Mouse (Mus musculus): ENCODE data around the gene Pdcl2.

The Pdcl2 gene

DNA sequence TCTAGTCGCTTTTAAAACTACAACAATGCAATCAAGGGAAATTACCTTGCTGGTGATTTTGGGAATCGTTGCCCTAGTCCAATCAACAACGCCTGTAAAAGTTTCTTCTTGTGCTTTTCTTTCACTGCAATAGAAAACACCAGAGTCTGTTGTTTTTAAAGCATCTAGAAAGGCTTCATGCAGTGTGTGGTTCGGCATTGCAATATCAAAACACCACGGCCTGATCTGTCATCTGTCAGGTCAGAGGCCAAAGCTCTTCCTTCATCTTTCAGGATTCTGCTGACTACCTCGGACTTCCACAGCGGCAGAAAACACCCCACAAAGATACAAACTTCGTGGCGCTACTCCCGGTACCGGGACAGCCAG is 27.6 kb downstream of the Pdcl2 start:
- DNase-seq, result no peak

DNA sequence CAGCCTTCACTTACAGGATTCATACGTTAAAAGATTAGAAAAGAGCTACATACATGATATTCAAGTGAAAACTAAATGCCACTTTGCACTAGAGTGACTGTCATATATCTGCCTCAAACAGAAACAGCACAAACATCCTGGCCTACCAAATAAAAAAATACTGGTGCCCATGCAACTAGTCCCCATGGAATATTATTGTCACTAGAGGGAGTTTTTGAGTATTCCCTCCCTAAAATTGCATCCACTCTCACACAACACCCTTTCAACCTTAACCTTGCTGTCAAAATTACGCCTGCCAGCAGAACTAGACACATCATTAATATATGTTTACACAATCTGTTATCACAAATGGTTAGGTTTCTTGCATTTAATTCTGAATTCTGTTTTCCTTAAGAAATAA is 28.9 kb downstream of the Pdcl2 start:
- DNase-seq, result no peak

DNA sequence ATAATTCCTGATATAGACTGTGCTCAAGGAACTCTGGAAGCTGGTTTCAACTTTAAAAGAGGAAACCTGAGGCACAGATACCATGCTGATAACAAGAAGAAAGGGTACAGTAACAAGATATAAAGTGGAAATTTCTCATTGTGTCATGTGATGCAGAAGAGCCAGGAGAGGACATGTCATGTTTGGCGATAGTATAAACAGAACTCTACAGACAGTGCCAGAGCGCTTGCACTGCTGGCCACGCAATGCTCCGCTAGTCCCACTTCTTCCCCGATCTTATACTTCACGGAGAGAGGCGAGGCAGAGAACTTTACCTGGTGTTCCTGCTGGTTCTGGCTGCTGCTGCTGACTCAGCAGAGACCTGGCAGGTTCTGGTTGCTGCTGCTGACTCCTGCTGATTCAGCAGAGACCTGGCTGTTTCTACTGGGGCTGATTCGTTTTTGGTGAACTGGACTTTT is 41.7 kb downstream of the Pdcl2 start:
- DNase-seq, result peak; percentile 62

- DNase-seq, result no peak
These were observed 42.7 kb downstream of the Pdcl2 start for GRCm38 (mm10) chr5:76288256-76288655.

DNA sequence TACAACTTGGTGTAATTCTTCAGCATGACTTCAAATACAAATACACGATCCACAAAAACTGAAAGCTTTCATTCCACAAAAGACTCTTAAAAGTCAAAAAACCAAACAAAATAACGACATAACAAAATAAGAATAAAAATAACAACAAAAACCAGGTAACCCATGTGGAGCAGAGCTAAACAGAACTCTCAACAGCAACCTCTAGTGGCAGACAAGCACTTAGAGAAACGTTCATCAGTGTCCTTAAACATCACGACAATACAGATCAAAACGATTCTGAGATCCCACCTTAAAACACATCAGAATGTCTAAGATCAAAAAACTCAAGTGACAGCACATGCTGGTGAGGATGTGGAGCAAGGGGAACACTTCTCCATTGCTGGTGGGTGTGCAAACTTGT is 43.9 kb downstream of the Pdcl2 start:
- no peak for DNase-seq

DNA sequence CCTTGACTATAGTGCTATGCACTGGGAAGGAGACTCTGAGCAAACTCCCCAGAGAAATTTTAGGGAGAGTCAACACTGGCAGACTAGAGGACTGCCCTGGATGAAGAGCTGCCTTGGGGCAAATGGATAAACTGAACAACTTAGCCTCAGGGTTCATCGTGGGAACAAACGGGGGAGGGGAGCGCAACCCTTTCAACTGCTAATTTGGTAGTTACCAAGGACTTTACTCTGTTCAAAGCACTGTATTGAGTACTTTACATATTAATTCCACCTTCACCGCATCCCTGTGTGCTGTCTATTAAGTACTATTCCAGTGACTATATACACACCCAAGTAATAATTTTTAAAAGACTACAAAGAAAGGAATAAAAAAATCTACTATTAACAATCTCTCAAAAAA is 45.3 kb downstream of the Pdcl2 start:
- no peak for DNase-seq

- no peak for DNase-seq
These were observed 47.1 kb downstream of the Pdcl2 start for GRCm38 (mm10) chr5:76283890-76284289.

DNA sequence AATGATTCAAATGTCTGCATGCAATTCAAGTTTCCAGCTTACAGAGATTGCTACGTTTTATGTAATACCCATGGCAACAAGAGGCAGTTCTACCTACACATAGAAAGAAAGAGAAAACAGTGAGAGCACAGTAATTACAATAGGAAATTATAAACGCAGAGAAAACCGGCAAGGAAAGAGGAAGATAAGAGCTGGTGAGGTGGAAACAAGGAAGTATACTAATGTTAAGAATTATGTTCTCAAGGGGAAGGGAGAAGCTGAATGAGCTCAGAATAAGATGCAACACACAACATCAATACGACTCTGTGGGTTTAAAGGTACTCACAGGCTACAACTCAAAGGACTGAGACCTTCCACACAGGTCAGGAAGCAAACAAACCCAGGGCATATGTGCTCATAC is 56.0 kb downstream of the Pdcl2 start:
- DNase-seq, result no peak

Measured in kidney, adult 9 months (tissue).